Mouse (Mus musculus): ENCODE measurements around the gene Pofut2. TPM values are rescaled to one million over a fixed set of nuclear protein-coding genes. Genes with fewer than 3 reads are reported as not detected.
A peak's percentile ranks its signal among the peaks of the same experiment; 100 is the strongest.
"Not testable (repeated sequence)": the region's sequence is repeated elsewhere in the genome, so short reads cannot be mapped to it uniquely, and the experiment has no call there.

The Pofut2 gene
- polyA plus RNA-seq, 1 experiment from 2014 or later, result 47.3 TPM

GRCm38 (mm10) chr10:77255676-77256075 is 3.3 kb upstream of the Pofut2 start:
- ATAC-seq, result no peak
- no peak overlapping the region for H3K27ac ChIP-seq (ENCODE audit: low read length)
- peaks cover 14% of the 10 kb centered on the region for H3K4me1 ChIP-seq (replicated peaks; ENCODE audit: control insufficient read depth, insufficient read depth, low read length)
- no peak overlapping the region for H3K4me2 ChIP-seq (ENCODE audit: low read length)
- H3K9me3 ChIP-seq (ENCODE audit: control insufficient read depth, low read length), result no peaks in the 10 kb centered on the region
- no peak overlapping the region for H3K9ac ChIP-seq (replicated peaks; ENCODE audit: low read depth, low read length)
- no peaks in the 10 kb centered on the region for H3K36me3 ChIP-seq (ENCODE audit: control insufficient read depth, insufficient read depth)
- 24% methylated on average over 3 of the region's 3 CpGs for WGBS
- H3K27me3 ChIP-seq (replicated peaks; ENCODE audit: control insufficient read depth, insufficient read depth, low read length), result no peaks in the 10 kb centered on the region
- no peak overlapping the region for H3K4me3 ChIP-seq (replicated peaks; ENCODE audit: low read length)

DNA sequence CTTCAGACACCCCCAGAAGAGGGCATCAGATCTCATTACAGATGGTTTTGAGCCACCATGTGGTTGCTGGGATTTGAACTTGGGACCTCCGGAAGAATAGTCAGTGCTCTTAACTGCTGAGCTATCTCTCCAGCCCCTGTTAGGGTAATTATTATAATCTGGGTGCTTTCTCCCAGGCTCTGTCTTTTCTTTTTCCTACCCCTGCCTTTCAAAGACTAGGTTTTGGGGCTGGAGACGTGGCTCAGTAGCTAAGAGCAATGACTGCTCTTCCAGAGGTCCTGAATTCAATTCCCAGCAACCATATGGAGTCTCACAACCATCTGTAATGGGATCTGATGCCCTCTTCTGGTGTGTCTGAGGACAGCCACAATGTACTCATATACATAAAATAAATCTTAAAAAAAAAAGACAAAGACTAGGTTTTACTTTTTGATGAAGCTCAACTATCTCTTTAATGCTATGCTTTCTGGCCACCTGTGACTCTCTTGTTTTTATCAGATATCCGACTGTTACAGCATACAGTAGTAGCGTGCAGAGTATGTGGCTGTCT is 902 bp upstream of the Pofut2 start:
- H3K9ac ChIP-seq (replicated peaks; ENCODE audit: low read depth, low read length), result no peak overlapping the region

DNA sequence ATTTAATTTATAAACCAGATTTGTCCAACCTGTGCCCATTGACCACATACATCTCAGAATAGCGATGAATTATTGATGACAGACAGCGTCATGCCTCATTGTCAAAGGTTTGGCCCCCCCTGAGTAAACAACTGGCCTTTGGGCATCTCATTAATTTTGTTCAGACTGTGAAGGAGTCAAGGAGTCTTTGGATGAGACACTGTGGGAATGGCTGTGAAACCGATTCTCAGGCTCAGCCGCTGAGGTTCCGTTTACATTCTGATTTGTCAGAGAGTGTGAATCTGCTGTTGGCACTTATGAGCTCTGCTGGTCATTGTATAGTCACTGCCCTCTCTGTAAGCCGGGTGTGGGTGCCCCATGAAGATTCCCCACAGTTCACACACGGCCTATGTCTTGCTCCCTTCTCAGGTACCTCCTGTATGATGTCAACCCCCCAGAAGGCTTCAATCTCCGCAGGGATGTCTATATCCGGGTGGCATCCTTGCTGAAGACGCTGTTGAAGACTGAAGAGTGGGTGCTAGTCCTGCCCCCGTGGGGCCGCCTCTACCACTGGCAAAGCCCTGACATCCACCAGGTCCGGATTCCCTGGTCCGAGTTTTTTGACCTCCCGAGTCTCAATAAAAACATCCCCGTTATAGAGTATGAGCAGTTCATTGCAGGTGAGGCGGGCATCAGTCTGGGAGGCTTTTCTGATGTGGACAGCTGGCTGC is 1.3 kb downstream of the Pofut2 start:
- Histone ChIP-seq H3K9me3 (ENCODE audit: control insufficient read depth, low read length) (no peaks in the 10 kb centered on the region), H3K36me3 (ENCODE audit: control insufficient read depth, insufficient read depth) (peaks cover 13% of the 10 kb centered on the region), H3K27me3 (replicated peaks; ENCODE audit: control insufficient read depth, insufficient read depth, low read length) (no peaks in the 10 kb centered on the region), H3K9ac (replicated peaks; ENCODE audit: low read depth, low read length) (no peak overlapping the region), H3K4me3 (replicated peaks; ENCODE audit: low read length) (no peak overlapping the region), H3K4me1 (replicated peaks; ENCODE audit: control insufficient read depth, insufficient read depth, low read length) (peaks cover 14% of the 10 kb centered on the region), H3K27ac (ENCODE audit: low read length) (no peak overlapping the region), H3K4me2 (ENCODE audit: low read length) (peak overlapping the region; percentile 90)
- ATAC-seq, result no peak
- WGBS, result 90% methylated on average over 17 of the region's 17 CpGs

More for the DNA sequence above, 902 bp upstream of the Pofut2 start:
- Histone ChIP-seq H3K36me3 (ENCODE audit: control insufficient read depth, insufficient read depth) (0 out of 2 replicates have a peak, but pooled peaks cover 3% of the 10 kb centered on the region), H3K4me2 (ENCODE audit: low read length) (peak overlapping the region; percentile 86), H3K9me3 (ENCODE audit: control insufficient read depth, low read length) (no peaks in the 10 kb centered on the region), H3K27me3 (replicated peaks; ENCODE audit: control insufficient read depth, insufficient read depth, low read length) (no peaks in the 10 kb centered on the region), H3K4me1 (replicated peaks; ENCODE audit: control insufficient read depth, insufficient read depth, low read length) (peaks cover 14% of the 10 kb centered on the region), H3K4me3 (replicated peaks; ENCODE audit: low read length) (peak overlapping the region; percentile 97), H3K27ac (ENCODE audit: low read length) (no peak overlapping the region)
- no peak for ATAC-seq
- WGBS, result 49% methylated on average over 4 of the region's 4 CpGs

- H3K9ac ChIP-seq (replicated peaks; ENCODE audit: low read depth, low read length), result no peak overlapping the region
- no peaks in the 10 kb centered on the region for H3K27me3 ChIP-seq (replicated peaks; ENCODE audit: control insufficient read depth, insufficient read depth, low read length)
- ATAC-seq, result no peak
- 80% methylated on average over 8 of the region's 8 CpGs for WGBS
- H3K4me3 ChIP-seq (replicated peaks; ENCODE audit: low read length), result no peak overlapping the region
- no peak overlapping the region for H3K27ac ChIP-seq (ENCODE audit: low read length)
- no peaks in the 10 kb centered on the region for H3K4me1 ChIP-seq (replicated peaks; ENCODE audit: control insufficient read depth, insufficient read depth, low read length)
- no peaks in the 10 kb centered on the region for H3K9me3 ChIP-seq (ENCODE audit: control insufficient read depth, low read length)
- peaks cover 24% of the 10 kb centered on the region for H3K36me3 ChIP-seq (ENCODE audit: control insufficient read depth, insufficient read depth)
- H3K4me2 ChIP-seq (ENCODE audit: low read length), result no peak overlapping the region
These were observed 7.3 kb downstream of the Pofut2 start for GRCm38 (mm10) chr10:77266281-77266680.

- WGBS, result 95% methylated on average over 14 of the region's 14 CpGs
These were observed 8.0 kb downstream of the Pofut2 start for GRCm38 (mm10) chr10:77267027-77267426.

GRCm38 (mm10) chr10:77269129-77269528 is 10.1 kb downstream of the Pofut2 start:
- H3K27me3 ChIP-seq (replicated peaks; ENCODE audit: control insufficient read depth, insufficient read depth, low read length), result no peaks in the 10 kb centered on the region
- H3K4me3 ChIP-seq (replicated peaks; ENCODE audit: low read length), result no peak overlapping the region
- no peak for ATAC-seq
- no peak overlapping the region for H3K9ac ChIP-seq (replicated peaks; ENCODE audit: low read depth, low read length)
- H3K4me2 ChIP-seq (ENCODE audit: low read length), result no peak overlapping the region
- 84% methylated on average over 7 of the region's 7 CpGs for WGBS
- H3K4me1 ChIP-seq (replicated peaks; ENCODE audit: control insufficient read depth, insufficient read depth, low read length), result no peaks in the 10 kb centered on the region
- no peak overlapping the region for H3K27ac ChIP-seq (ENCODE audit: low read length)
- no peaks in the 10 kb centered on the region for H3K9me3 ChIP-seq (ENCODE audit: control insufficient read depth, low read length)
- H3K36me3 ChIP-seq (ENCODE audit: control insufficient read depth, insufficient read depth), result peaks cover 19% of the 10 kb centered on the region

More at GRCm38 (mm10) chr10:77267027-77267426, 8.0 kb downstream of the Pofut2 start:
- Histone ChIP-seq H3K9me3 (ENCODE audit: control insufficient read depth, low read length) (no peaks in the 10 kb centered on the region), H3K4me1 (replicated peaks; ENCODE audit: control insufficient read depth, insufficient read depth, low read length) (no peaks in the 10 kb centered on the region), H3K4me3 (replicated peaks; ENCODE audit: low read length) (no peak overlapping the region), H3K9ac (replicated peaks; ENCODE audit: low read depth, low read length) (no peak overlapping the region), H3K27me3 (replicated peaks; ENCODE audit: control insufficient read depth, insufficient read depth, low read length) (no peaks in the 10 kb centered on the region), H3K27ac (ENCODE audit: low read length) (no peak overlapping the region), H3K4me2 (ENCODE audit: low read length) (no peak overlapping the region), H3K36me3 (ENCODE audit: control insufficient read depth, insufficient read depth) (peaks cover 24% of the 10 kb centered on the region)
- ATAC-seq, result no peak

- H3K27me3 ChIP-seq (replicated peaks; ENCODE audit: control insufficient read depth, insufficient read depth, low read length), result no peaks in the 10 kb centered on the region
- no peaks in the 10 kb centered on the region for H3K9me3 ChIP-seq (ENCODE audit: control insufficient read depth, low read length)
- H3K4me2 ChIP-seq (ENCODE audit: low read length), result no peak overlapping the region
- no peaks in the 10 kb centered on the region for H3K4me1 ChIP-seq (replicated peaks; ENCODE audit: control insufficient read depth, insufficient read depth, low read length)
- H3K27ac ChIP-seq (ENCODE audit: low read length), result no peak overlapping the region
- no peak overlapping the region for H3K9ac ChIP-seq (replicated peaks; ENCODE audit: low read depth, low read length)
- ATAC-seq, result 0 out of 2 replicates have a peak, but pooled peaks have one; percentile 50
- 46% methylated on average over 11 of the region's 11 CpGs for WGBS
- H3K4me3 ChIP-seq (replicated peaks; ENCODE audit: low read length), result no peak overlapping the region
- peaks cover 13% of the 10 kb centered on the region for H3K36me3 ChIP-seq (ENCODE audit: control insufficient read depth, insufficient read depth)
These were observed 14.1 kb downstream of the Pofut2 start for GRCm38 (mm10) chr10:77272980-77273730.

- Histone ChIP-seq H3K27me3 (replicated peaks; ENCODE audit: control insufficient read depth, insufficient read depth, low read length) (no peaks in the 10 kb centered on the region), H3K9me3 (ENCODE audit: control insufficient read depth, low read length) (no peaks in the 10 kb centered on the region), H3K4me2 (ENCODE audit: low read length) (no peak overlapping the region), H3K4me1 (replicated peaks; ENCODE audit: control insufficient read depth, insufficient read depth, low read length) (no peaks in the 10 kb centered on the region), H3K36me3 (ENCODE audit: control insufficient read depth, insufficient read depth) (peaks cover 9% of the 10 kb centered on the region), H3K27ac (ENCODE audit: low read length) (no peak overlapping the region), H3K4me3 (replicated peaks; ENCODE audit: low read length) (no peak overlapping the region), H3K9ac (replicated peaks; ENCODE audit: low read depth, low read length) (no peak overlapping the region)
- ATAC-seq, result no peak
These were observed 14.8 kb downstream of the Pofut2 start for GRCm38 (mm10) chr10:77273798-77274197.

GRCm38 (mm10) chr10:77282085-77282484 is 23.1 kb downstream of the Pofut2 start:
- H3K27me3 ChIP-seq (replicated peaks; ENCODE audit: control insufficient read depth, insufficient read depth, low read length); H3K4me2 ChIP-seq (ENCODE audit: low read length); H3K36me3 ChIP-seq (ENCODE audit: control insufficient read depth, insufficient read depth); H3K4me1 ChIP-seq (replicated peaks; ENCODE audit: control insufficient read depth, insufficient read depth, low read length); H3K9ac ChIP-seq (replicated peaks; ENCODE audit: low read depth, low read length); H3K9me3 ChIP-seq (ENCODE audit: control insufficient read depth, low read length); H3K27ac ChIP-seq (ENCODE audit: low read length); ATAC-seq; H3K4me3 ChIP-seq (replicated peaks; ENCODE audit: low read length): not testable (repeated sequence)
- 77% methylated on average over 1 of the region's 1 CpGs for WGBS

Measured in forebrain, embryonic 16.5 days (tissue).